Comparison of ENCODE assay signal across 8 mouse cellular contexts in the genomic region with DNA sequence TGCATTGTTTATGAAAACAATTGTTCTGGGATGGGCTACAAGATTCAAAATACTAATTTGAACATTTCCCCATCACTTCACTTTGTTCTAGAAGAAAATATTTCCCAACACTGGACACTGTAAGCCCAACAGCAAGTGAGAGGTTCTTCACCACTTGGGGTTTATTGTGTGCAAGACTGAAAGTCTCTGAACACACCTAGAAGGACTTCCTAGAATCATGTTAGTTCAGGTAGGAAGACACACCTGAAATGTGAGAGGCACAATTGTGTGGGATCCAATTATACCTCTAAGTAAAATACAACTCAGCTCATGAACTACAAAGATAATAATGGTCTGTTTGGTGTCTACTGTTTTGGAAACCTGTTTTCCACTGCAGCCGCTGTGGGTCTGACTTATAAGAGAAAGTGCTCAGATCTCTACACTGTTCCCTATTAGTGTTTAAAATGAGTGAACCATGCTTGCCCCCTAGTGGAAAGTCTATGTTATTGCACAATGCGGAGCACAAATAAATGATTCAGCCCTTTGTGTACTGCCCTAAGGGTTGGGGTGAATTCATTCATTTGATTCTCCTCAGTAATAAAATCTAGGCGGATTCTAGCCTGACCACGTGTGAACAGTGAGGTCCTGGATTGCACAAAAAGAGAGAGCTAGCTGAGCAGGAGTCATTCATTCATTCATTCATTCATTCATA.
DNase-seq lines count a peak whose midpoint lies in the region; ATAC-seq and TF ChIP-seq lines count a peak whose summit lies in the region.

No protein-coding gene starts in this region.

- H3K9ac ChIP-seq in midbrain, postnatal 0 days (replicated peaks; ENCODE audit: low read length, poor library complexity, severe bottlenecking), result no peak overlapping the region

- H3K4me3 ChIP-seq in midbrain, postnatal 0 days (ENCODE audit: low read depth, low read length), result no peak overlapping the region

- peak; percentile 90 for ATAC-seq in midbrain, postnatal 0 days (ENCODE audit: low FRiP score)
- no peak for ATAC-seq in megakaryocyte-erythroid progenitor cell, adult 5-6 weeks (replicated peaks; ENCODE audit: low FRiP score, low TSS enrichment, poor library complexity, severe bottlenecking)
- ATAC-seq in erythroid progenitor cell, adult 5-6 weeks (replicated peaks; ENCODE audit: low FRiP score, poor library complexity, severe bottlenecking), result no peak

- DNase-seq in left cerebral cortex, adult 18-20 months (ENCODE audit: low spot score in 2 of 2), result peak; percentile 5 to 31
- no peak for DNase-seq in left cerebral cortex, postnatal 4 days
- DNase-seq in MN1 (ENCODE audit: low spot score), result peak; percentile 27
- peak; percentile 17 to 49 for DNase-seq in cerebellum, postnatal 25 days
- DNase-seq in induced T-regulatory cell, adult 2 months (ENCODE audit: low read depth), result peak; percentile 25
- peak; percentile 85 for DNase-seq in midbrain, postnatal 0 days (ENCODE audit: low spot score)

- H3K4me1 ChIP-seq in midbrain, postnatal 0 days (ENCODE audit: insufficient read depth, low read length), result no peaks in the 10 kb centered on the region

- TF ChIP-seq CTCF in midbrain, postnatal 0 days (IDR thresholded peaks at IDR 0.05), result peak; percentile 96

- WGBS in midbrain, postnatal 0 days, result 5% methylated on average over 4 of the region's 4 CpGs

- H3K9me3 ChIP-seq in midbrain, postnatal 0 days (ENCODE audit: low read length), result no peaks in the 10 kb centered on the region

- H3K4me2 ChIP-seq in midbrain, postnatal 0 days (ENCODE audit: low read depth, low read length, poor library complexity, severe bottlenecking), result no peak overlapping the region

- no peak overlapping the region for H3K27ac ChIP-seq in midbrain, postnatal 0 days (ENCODE audit: low read depth, low read length)

- intact Hi-C loops in left cerebral cortex, postnatal 4 days (cut with DNase I), result loop anchor here (5.0 kb wide), 1 partner anchor 1149 kb away; no protein-coding TSS in a partner anchor

- no peaks in the 10 kb centered on the region for H3K27me3 ChIP-seq in midbrain, postnatal 0 days (ENCODE audit: insufficient read depth, low read length)

- H3K36me3 ChIP-seq in midbrain, postnatal 0 days (ENCODE audit: insufficient read depth, low read length), result no peaks in the 10 kb centered on the region
